Mouse (Mus musculus) MEL (cell line): ENCODE measurements around the gene Gm42791. TPM values are rescaled to one million over a fixed set of nuclear protein-coding genes. Genes with fewer than 3 reads are reported as not detected.

Experiments
- DNase-seq: peaks from one replicate; pipeline ENCODE4 v3.0.0; 2011; ENCODE audit warnings: low read depth, low spot score
- H3K27ac ChIP-seq: 2 replicates; pipeline ENCODE4 v1.5.1; 2012; ENCODE audit warnings: low read depth, mild to moderate bottlenecking, control low read depth, low read length, moderate library complexity; ENCODE audit not compliant: control insufficient read depth
- H3K27me3 ChIP-seq, 2 experiments: fragments of 150-350 bp in 1 of 2; sonication (generic) in 1 of 2; 2 replicates each; pipeline ENCODE4 v1.6.1; 2012; ENCODE audit warnings: low read length in 2 of 2, mild to moderate bottlenecking in 2 of 2, improper control_type of control experiment in 1 of 2, moderate library complexity in 1 of 2; ENCODE audit not compliant: insufficient read depth in 2 of 2, control insufficient read depth in 1 of 2
- H3K36me3 ChIP-seq, 2 experiments: 2 replicates each; pipeline ENCODE4 v1.6.1; 2012 to 2014; ENCODE audit warnings: low read length in 2 of 2, improper control_type of control experiment in 1 of 2, inconsistent platforms in 1 of 2, mild to moderate bottlenecking in 1 of 2; ENCODE audit not compliant: insufficient read depth in 2 of 2, control insufficient read depth in 1 of 2
- H3K4me1 ChIP-seq, 2 experiments: fragments of 150-350 bp in 1 of 2; sonication (generic) in 1 of 2; 2 replicates each; pipeline ENCODE4 v1.6.1; 2012; ENCODE audit warnings: low read length in 2 of 2, improper control_type of control experiment in 1 of 2, mild to moderate bottlenecking in 1 of 2; ENCODE audit not compliant: insufficient read depth in 2 of 2, control insufficient read depth in 1 of 2
- H3K4me3 ChIP-seq, 2 experiments: fragments of 150-350 bp in 1 of 2; sonication (generic) in 1 of 2; 2 replicates each; pipeline ENCODE4 v1.5.1; 2012; ENCODE audit warnings: low read depth in 2 of 2, low read length in 2 of 2, mild to moderate bottlenecking in 2 of 2, moderate library complexity in 2 of 2, control low read depth in 1 of 2, improper control_type of control experiment in 1 of 2; ENCODE audit not compliant: control insufficient read depth in 1 of 2, insufficient read depth in 1 of 2
- H3K79me2 ChIP-seq: 2 replicates; pipeline ENCODE4 v1.6.1; 2012; ENCODE audit warnings: mild to moderate bottlenecking, low read length, moderate library complexity; ENCODE audit not compliant: control insufficient read depth, poor library complexity, insufficient read depth
- H3K9ac ChIP-seq: 2 replicates; pipeline ENCODE4 v1.6.1; 2012; ENCODE audit warnings: low read depth, mild to moderate bottlenecking, control low read depth, low read length, moderate library complexity; ENCODE audit not compliant: control insufficient read depth, poor library complexity, severe bottlenecking
- H3K9me3 ChIP-seq: fragments of 150-350 bp; sonication (generic); replicated peaks from 2 replicates; pipeline ENCODE4 v1.6.1; 2012; ENCODE audit warnings: mild to moderate bottlenecking, low read length, improper control_type of control experiment, moderate library complexity; ENCODE audit not compliant: insufficient read depth
- CHD2 ChIP-seq: IDR thresholded peaks from 2 replicates; pipeline ENCODE4 v1.6.1; 2011; ENCODE audit warnings: low read length, improper control_type of control experiment
- CTCF ChIP-seq, 3 experiments: IDR thresholded peaks in 2 of 3; conservative IDR thresholded peaks in 1 of 3; 2 replicates each; pipeline ENCODE4 v1.5.1; 2011 to 2012; ENCODE audit warnings: low read length in 3 of 3, low read depth in 2 of 3, mild to moderate bottlenecking in 2 of 3, improper control_type of control experiment in 1 of 3, inconsistent platforms in 1 of 3, mixed read lengths in 1 of 3, moderate library complexity in 1 of 3; ENCODE audit not compliant: control insufficient read depth in 1 of 3, insufficient read depth in 1 of 3, poor library complexity in 1 of 3, severe bottlenecking in 1 of 3
- E2F4 ChIP-seq: IDR thresholded peaks from 2 replicates; pipeline ENCODE4 v1.6.1; 2011; ENCODE audit warnings: low read depth, low read length, improper control_type of control experiment, borderline replicate concordance
- ETS1 ChIP-seq: IDR thresholded peaks from 2 replicates; pipeline ENCODE4 v1.6.1; 2012; ENCODE audit warnings: low read depth, mild to moderate bottlenecking, inconsistent platforms, low read length, improper control_type of control experiment, moderate library complexity
- GATA1 ChIP-seq: IDR thresholded peaks from 2 replicates; pipeline ENCODE4 v1.6.1; 2011; ENCODE audit warnings: low read depth, low read length, improper control_type of control experiment
- KAT2A ChIP-seq: conservative IDR thresholded peaks from 2 replicates; pipeline ENCODE4 v1.6.1; 2012; ENCODE audit warnings: low read depth, low read length, improper control_type of control experiment, inconsistent platforms
- MAX ChIP-seq: IDR thresholded peaks from 2 replicates; pipeline ENCODE4 v1.6.1; 2011; ENCODE audit warnings: low read length, improper control_type of control experiment
- MAZ ChIP-seq: IDR thresholded peaks from 2 replicates; pipeline ENCODE4 v1.6.1; 2012; ENCODE audit warnings: low read depth, mild to moderate bottlenecking, inconsistent platforms, low read length, improper control_type of control experiment
- MEF2A ChIP-seq: IDR thresholded peaks from 2 replicates; pipeline ENCODE4 v1.6.1; 2014; ENCODE audit warnings: low read depth, mild to moderate bottlenecking, inconsistent platforms, low read length, improper control_type of control experiment; ENCODE audit not compliant: poor library complexity, insufficient replicate concordance, severe bottlenecking; ENCODE audit errors: extremely low read depth
- MYB ChIP-seq: IDR thresholded peaks from 2 replicates; pipeline ENCODE4 v1.6.1; 2011; ENCODE audit warnings: mild to moderate bottlenecking, low read depth, low read length, improper control_type of control experiment
- NRF1 ChIP-seq: IDR thresholded peaks from 2 replicates; pipeline ENCODE4 v1.6.1; 2014; ENCODE audit warnings: low read depth, mild to moderate bottlenecking, inconsistent platforms, low read length, improper control_type of control experiment, moderate library complexity; ENCODE audit not compliant: poor library complexity, insufficient read depth, severe bottlenecking
- SIN3A ChIP-seq: IDR thresholded peaks from 2 replicates; pipeline ENCODE4 v1.6.1; 2012; ENCODE audit warnings: low read length, improper control_type of control experiment, inconsistent platforms
- USF1 ChIP-seq: IDR thresholded peaks from 2 replicates; pipeline ENCODE4 v1.6.1; 2014; ENCODE audit warnings: low read depth, mild to moderate bottlenecking, inconsistent platforms, low read length, improper control_type of control experiment, moderate library complexity
- ZKSCAN1 ChIP-seq: IDR thresholded peaks from 2 replicates; pipeline ENCODE4 v1.6.1; 2012; ENCODE audit warnings: low read depth, mild to moderate bottlenecking, inconsistent platforms, low read length, improper control_type of control experiment, moderate library complexity
- polyA plus RNA-seq, 2 experiments: library from polyadenylated mRNA; stranded (reverse) in 1 of 2; unstranded in 1 of 2; fragments of >175 nt in 1 of 2; fragments of >200 nt in 1 of 2; gene quantifications; 2 replicates each; pipeline versions ENCODE4 v1.2.1 to v1.2.4; 2012; ENCODE audit warnings: low replicate concordance in 2 of 2, low read depth in 1 of 2; ENCODE audit not compliant: insufficient read length in 2 of 2, insufficient read depth in 1 of 2, missing spikeins in 1 of 2
- total RNA-seq: library from RNA; depleted of rRNA; stranded (reverse); fragments of 300-350 nt; gene quantifications from 2 replicates; pipeline ENCODE4 v1.2.3, GENCODE M21; 2012

Gene Gm42791
- total and polyA plus RNA-seq, 3 experiments, result 1.2 to 2.1 TPM; not detected in 1

DNA sequence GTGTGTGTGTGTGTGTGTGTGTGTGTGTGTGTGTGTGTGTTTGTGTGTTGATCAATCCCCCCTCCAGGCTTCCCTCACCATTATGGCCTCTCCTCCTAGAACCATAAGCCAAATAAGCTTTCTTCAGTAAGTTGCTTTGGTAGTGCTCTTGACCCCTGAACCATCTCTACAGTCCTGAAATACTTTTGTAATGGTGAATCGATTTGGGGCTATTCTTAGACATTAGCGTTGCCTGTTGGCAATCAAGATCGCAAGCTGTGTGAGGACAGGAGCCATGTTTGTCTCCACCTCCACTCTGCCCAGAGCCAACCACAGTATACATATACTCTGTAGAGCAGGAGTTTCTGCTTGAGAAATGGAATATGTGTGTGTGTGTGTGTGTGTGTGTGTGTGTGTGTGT lies 14.2 kb upstream of the Gm42791 start:
- Histone ChIP-seq H3K4me3 (no peak overlapping the region), H3K4me1 (peaks cover 5 to 13% of the 10 kb centered on the region in 2 experiments), H3K36me3 (peaks cover 0 to 6% of the 10 kb centered on the region in 2 experiments; a peak in 2 of 4 replicates), H3K9ac (no peak overlapping the region), H3K79me2 (no peaks in the 10 kb centered on the region), H3K27me3 (no peaks in the 10 kb centered on the region), H3K9me3 (no peaks in the 10 kb centered on the region), H3K27ac (no peak overlapping the region)
- TF ChIP-seq MAZ, result no peak
- no peak for TF ChIP-seq MAX
- no peak for TF ChIP-seq CHD2
- TF ChIP-seq SIN3A, result no peak
- no peak for TF ChIP-seq ZKSCAN1
- no peak for TF ChIP-seq USF1
- TF ChIP-seq E2F4, result no peak
- no peak for TF ChIP-seq CTCF (IDR thresholded peaks at IDR 0.05 in 2 of 3, conservative IDR thresholded peaks at IDR 0.05 in 1 of 3; ENCODE audit: control insufficient read depth in 1 of 3, insufficient read depth in 1 of 3, low read depth in 2 of 3, low read length in 3 of 3, poor library complexity in 1 of 3, severe bottlenecking in 1 of 3)
- no peak for TF ChIP-seq NRF1
- TF ChIP-seq GATA1, result no peak
- TF ChIP-seq KAT2A, result no peak
- TF ChIP-seq ETS1, result no peak
- TF ChIP-seq MEF2A, result no peak
- DNase-seq, result no peak

DNA sequence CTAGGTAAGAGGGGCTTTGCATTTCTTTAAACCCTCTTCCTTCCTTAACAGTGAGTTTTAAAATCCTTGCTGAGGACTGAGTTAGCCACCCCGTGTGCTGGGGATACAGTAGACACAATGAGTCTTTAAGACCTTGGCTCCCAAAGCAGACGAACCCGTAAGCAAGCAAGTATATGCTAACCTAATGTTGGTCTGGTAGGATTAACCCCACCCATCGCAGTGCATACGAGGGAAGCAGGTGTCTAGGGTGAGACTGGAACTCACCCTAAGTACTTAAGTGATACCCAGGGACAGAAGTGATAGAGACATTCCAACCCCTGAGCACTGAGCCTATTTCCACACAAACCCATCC lies 12.3 kb upstream of the Gm42791 start:
- DNase-seq, result no peak
- peak overlapping the region; percentile 38 to 40 for H3K4me3 ChIP-seq
- peak overlapping the region; percentile 48 for H3K9ac ChIP-seq
- no peak overlapping the region for H3K27ac ChIP-seq
- no peaks in the 10 kb centered on the region for H3K9me3 ChIP-seq
- no peaks in the 10 kb centered on the region for H3K79me2 ChIP-seq
- H3K27me3 ChIP-seq, result no peaks in the 10 kb centered on the region
- H3K36me3 ChIP-seq, result peaks cover 0 to 6% of the 10 kb centered on the region in 2 experiments; a peak in 2 of 4 replicates
- peaks cover 5 to 13% of the 10 kb centered on the region in 2 experiments for H3K4me1 ChIP-seq
- TF ChIP-seq MYB (no peak), MEF2A (0 out of 2 replicates have a peak, but pooled peaks have one; percentile 21)
